27 mouse cellular contexts compared by ENCODE assay signal in genomic region chr17:80124985-80125750, GRCm38 (mm10). TPM values are rescaled to one million over a fixed set of nuclear protein-coding genes. Genes with fewer than 3 reads are reported as not detected.
DNase-seq lines count a peak whose midpoint lies in the region; ATAC-seq lines count a peak whose summit lies in the region.
"Had no signal": no experiment of that assay in that cellular context is flagged by ENCODE, and none has a peak within 500 bp of the region (broad histone marks: within the 10 kb centered on the region; RNA-seq: fewer than 3 reads in every experiment).

No protein-coding gene starts in this region.

- intact Hi-C loops in heart, postnatal 10 days (cut with DNase I): loop anchor here (5.0 kb wide), 2 partner anchors 53 to 63 kb away; partner anchors contain the start of gene Hnrnpll

- H3K27me3 ChIP-seq in kidney, embryonic 14.5 days (ENCODE audit: control insufficient read depth, insufficient read depth, low read length): no peaks in the 10 kb centered on the region
- H3K27me3 ChIP-seq: embryonic facial prominence, embryonic 13.5 days; forebrain, embryonic 12.5 days; forebrain, embryonic 15.5 days; heart, embryonic 13.5 days; hindbrain, embryonic 12.5 days; hindbrain, embryonic 15.5 days had no signal

- no peak overlapping the region for H3K27ac ChIP-seq in kidney, embryonic 14.5 days (ENCODE audit: low read depth, low read length)
- H3K27ac ChIP-seq: embryonic facial prominence, embryonic 10.5 days; embryonic facial prominence, embryonic 13.5 days; forebrain, embryonic 12.5 days; forebrain, embryonic 15.5 days; heart, adult 2 months; heart, embryonic 10.5 days; heart, embryonic 13.5 days; hindbrain, embryonic 12.5 days; hindbrain, embryonic 15.5 days had no signal

- no peak overlapping the region for H3K4me3 ChIP-seq in kidney, embryonic 14.5 days (ENCODE audit: low read length)
- H3K4me3 ChIP-seq: embryonic facial prominence, embryonic 10.5 days; embryonic facial prominence, embryonic 13.5 days; erythroblast, embryonic 14.5 days; forebrain, embryonic 12.5 days; forebrain, embryonic 15.5 days; heart, adult 2 months; heart, embryonic 10.5 days; heart, embryonic 13.5 days; hindbrain, embryonic 12.5 days; hindbrain, embryonic 15.5 days had no signal

- no peaks in the 10 kb centered on the region for H3K36me3 ChIP-seq in kidney, embryonic 14.5 days (ENCODE audit: control insufficient read depth, insufficient read depth, low read length)
- H3K36me3 ChIP-seq: embryonic facial prominence, embryonic 10.5 days; embryonic facial prominence, embryonic 13.5 days; forebrain, embryonic 12.5 days; forebrain, embryonic 15.5 days; heart, embryonic 10.5 days; heart, embryonic 13.5 days; hindbrain, embryonic 12.5 days; hindbrain, embryonic 15.5 days had no signal

- ATAC-seq in kidney, embryonic 14.5 days (ENCODE audit: low FRiP score, low TSS enrichment): no peak
- ATAC-seq: CD4-positive, CD25-positive, alpha-beta regulatory T cell, adult 4 months; forebrain, embryonic 15.5 days had no signal

- H3K9me3 ChIP-seq in kidney, embryonic 14.5 days (ENCODE audit: control insufficient read depth, low read length): no peaks in the 10 kb centered on the region
- H3K9me3 ChIP-seq: embryonic facial prominence, embryonic 10.5 days; embryonic facial prominence, embryonic 13.5 days; forebrain, embryonic 12.5 days; forebrain, embryonic 15.5 days; heart, embryonic 10.5 days; heart, embryonic 13.5 days; hindbrain, embryonic 12.5 days; hindbrain, embryonic 15.5 days had no signal

- H3K4me1 ChIP-seq in kidney, embryonic 14.5 days (ENCODE audit: control insufficient read depth, insufficient read depth, low read length): peaks cover 7% of the 10 kb centered on the region; the same call in 1 of the 2 replicates

- DNase-seq in heart, adult 11 months: peak; percentile 61
- DNase-seq in heart, postnatal 10 days: no peak
- DNase-seq in kidney, adult 8-10 months: peak; percentile 21 to 47
- no peak for DNase-seq in kidney, postnatal 14 days
- DNase-seq in kidney, postnatal 36 days: peak; percentile 28 to 35
- DNase-seq in lung, postnatal 25 days (ENCODE audit: low spot score): no peak
- DNase-seq: adrenal gland, adult 2 months; adrenal gland, postnatal 14 days; cerebellum, adult 11 months; cerebellum, adult 2 months; cerebellum, adult 9-11 months; cerebellum, postnatal 25 days; embryo, embryonic 11 days; gastrocnemius, postnatal 25 days; heart, adult 2 months had no signal

- H3K9ac ChIP-seq in kidney, embryonic 14.5 days (ENCODE audit: low read depth, low read length): no peak overlapping the region
- H3K9ac ChIP-seq: embryonic facial prominence, embryonic 13.5 days; forebrain, embryonic 12.5 days; forebrain, embryonic 15.5 days; heart, embryonic 13.5 days; hindbrain, embryonic 12.5 days; hindbrain, embryonic 15.5 days had no signal

- WGBS in kidney, embryonic 14.5 days: 69% methylated on average over 5 of the region's 5 CpGs

- H3K4me2 ChIP-seq in kidney, embryonic 14.5 days (replicated peaks; ENCODE audit: low read depth, low read length): no peak overlapping the region
- H3K4me2 ChIP-seq: embryonic facial prominence, embryonic 13.5 days; forebrain, embryonic 12.5 days; forebrain, embryonic 15.5 days; heart, embryonic 13.5 days; hindbrain, embryonic 12.5 days; hindbrain, embryonic 15.5 days had no signal

RNA-seq across cellular contexts. Expression of gene Galm, which starts 2.1 kb away (rescaled TPM):
- total RNA-seq in heart, postnatal 10 days (2021): 1 to 10 TPM; 8.0 to 9.2 TPM
- polyA plus RNA-seq in kidney, embryonic 14.5 days (2014; fragmentation: Nextera tagmentation; extraction: Ambion mirVana): 14.1 and 16.4 TPM in 2 replicates
- total RNA-seq: MEL had no signal
- polyA plus RNA-seq: erythroblast, embryonic 14.5 days had no signal

Comparison
In these comparisons a context has a peak if more than half of its experiments do, and no peak if none do; other contexts are left out.
1. DNase-seq: peak in heart, adult 11 months (single experiment), kidney, adult 8-10 months (2 of 2) and kidney, postnatal 36 days (2 of 2); none in heart, postnatal 10 days (0 of 2), kidney, postnatal 14 days (single experiment) and lung, postnatal 25 days (single experiment).